Mouse (Mus musculus): ENCODE measurements around the gene Rheb. TPM values are rescaled to one million over a fixed set of nuclear protein-coding genes. Genes with fewer than 3 reads are reported as not detected.
"Not testable (repeated sequence)": the region's sequence is repeated elsewhere in the genome, so short reads cannot be mapped to it uniquely, and the experiment has no call there.

Rheb gene
- total RNA-seq, 2 experiments from 2014 or later: 111 to 117 TPM

DNA sequence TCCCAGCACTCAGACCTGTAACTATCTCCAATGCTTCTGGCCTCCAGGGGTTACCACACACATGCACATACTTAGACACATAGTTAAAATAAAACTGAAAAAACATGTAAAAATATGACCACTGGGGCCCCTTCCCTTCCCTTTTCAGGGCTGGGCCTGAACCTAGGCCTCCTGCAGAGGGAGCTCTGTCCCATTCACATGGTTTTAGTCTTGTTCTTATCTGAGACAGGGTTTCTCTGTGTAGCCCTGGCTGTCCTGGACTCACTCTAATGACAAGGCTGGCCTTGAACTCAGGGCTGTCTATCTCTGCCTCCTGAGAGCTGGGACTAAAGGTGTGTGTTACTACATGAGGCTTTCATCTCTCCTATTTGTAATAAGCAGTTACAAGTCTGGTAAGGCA is 42.0 kb downstream of the Rheb start:
- no peak for DNase-seq (ENCODE audit: low spot score in 2 of 2)

DNA sequence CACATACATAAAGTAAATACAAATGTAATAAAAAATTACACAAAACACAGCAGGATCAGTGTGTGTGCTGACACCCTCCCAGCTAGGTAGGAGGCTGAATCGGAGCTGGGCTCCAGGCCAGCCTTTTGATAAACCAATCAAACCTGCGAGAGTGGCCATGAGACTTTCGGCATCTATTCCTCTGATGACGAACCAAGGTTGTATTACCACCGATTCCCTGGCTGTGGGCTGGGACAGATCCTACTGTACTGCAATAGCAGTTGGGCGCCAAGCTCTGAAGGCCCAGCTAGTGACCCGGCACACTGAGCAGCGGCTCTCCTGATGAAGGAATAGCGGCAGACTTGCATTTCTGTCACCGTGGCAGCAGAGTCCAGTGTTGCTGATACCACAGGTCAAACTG is 43.8 kb downstream of the Rheb start:
- no peak for DNase-seq (ENCODE audit: low spot score in 2 of 2)

DNA sequence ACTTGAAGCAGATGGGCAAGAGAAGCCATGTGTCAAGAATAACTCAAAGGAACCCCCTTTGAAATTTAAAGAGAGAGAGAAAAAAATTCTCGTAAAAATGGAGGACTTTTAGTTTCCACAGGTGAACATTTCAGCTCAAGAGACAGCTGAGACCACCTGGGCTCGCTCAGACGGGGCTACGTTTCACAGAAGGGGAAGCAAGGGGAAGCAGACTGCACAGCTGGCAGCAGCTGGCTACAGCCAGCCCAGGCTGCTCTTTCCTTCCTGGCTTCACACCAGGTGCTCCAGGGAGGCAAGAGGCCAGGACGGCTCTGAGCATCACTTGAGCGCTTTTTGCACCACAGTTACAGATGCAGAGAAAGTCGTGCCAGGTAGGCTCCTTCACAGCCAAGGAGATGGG is 44.6 kb downstream of the Rheb start:
- DNase-seq (ENCODE audit: low spot score in 2 of 2): no peak

DNA sequence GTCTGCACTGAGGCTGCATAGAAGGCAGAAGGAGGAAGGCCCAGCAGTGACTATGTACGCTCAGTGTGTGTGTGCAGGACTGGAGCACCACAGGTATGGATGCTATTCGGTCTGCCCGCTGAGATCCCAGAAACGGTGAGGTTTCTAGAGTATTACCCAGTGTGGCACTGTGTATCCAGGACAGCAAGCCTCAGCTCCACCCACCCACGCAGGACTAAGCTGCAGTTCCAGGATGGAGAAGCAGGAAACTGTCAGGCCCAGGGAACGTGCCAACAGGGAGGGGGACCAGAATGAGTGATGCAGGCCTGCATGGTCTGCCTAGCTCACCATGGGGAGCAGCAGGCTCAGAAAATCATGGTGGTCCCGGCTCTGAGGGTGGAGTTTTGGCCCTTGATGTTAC is 49.5 kb downstream of the Rheb start:
- DNase-seq (ENCODE audit: low spot score in 2 of 2): no peak

DNA sequence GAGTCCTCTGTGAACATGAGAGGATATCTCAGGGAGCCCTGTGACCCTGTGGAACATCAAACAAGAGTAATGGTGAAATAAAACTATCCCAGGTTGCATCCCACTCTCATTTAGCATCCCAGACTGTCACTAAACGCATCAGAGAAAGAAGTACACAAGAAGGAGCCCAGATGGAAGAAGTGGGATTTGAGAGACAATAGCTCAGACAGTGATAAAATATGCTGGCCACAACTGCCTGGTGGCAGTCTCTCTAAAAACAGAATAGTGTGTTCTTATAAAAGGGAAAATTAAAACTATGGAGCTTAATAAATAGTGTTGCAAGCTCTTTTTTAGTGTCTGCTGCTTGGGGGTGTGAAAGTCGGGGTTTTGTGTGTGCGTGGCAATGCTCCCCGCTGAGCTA is 59.5 kb downstream of the Rheb start:
- DNase-seq (ENCODE audit: low spot score in 2 of 2): no peak

DNA sequence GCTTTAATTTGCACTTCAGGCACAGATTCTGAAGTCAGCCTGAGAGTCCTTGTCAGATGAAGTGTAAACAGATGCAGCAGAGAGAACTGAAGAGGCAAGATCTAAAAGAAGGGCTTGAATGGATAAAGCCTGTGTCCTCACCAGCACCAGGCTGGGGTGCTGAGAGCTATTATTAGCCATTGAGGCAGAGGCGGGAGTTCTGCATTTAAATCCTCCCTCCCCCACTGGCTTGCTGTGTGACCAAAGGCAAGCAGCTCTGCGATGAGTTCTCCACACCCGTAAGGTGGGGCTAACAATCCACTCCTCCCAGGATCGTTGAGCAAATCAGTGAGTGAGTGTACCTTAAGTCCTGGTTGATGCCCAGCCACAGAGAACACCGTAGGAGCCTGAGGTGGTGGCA is 61.4 kb downstream of the Rheb start:
- no peak for DNase-seq (ENCODE audit: low spot score in 2 of 2)

DNA sequence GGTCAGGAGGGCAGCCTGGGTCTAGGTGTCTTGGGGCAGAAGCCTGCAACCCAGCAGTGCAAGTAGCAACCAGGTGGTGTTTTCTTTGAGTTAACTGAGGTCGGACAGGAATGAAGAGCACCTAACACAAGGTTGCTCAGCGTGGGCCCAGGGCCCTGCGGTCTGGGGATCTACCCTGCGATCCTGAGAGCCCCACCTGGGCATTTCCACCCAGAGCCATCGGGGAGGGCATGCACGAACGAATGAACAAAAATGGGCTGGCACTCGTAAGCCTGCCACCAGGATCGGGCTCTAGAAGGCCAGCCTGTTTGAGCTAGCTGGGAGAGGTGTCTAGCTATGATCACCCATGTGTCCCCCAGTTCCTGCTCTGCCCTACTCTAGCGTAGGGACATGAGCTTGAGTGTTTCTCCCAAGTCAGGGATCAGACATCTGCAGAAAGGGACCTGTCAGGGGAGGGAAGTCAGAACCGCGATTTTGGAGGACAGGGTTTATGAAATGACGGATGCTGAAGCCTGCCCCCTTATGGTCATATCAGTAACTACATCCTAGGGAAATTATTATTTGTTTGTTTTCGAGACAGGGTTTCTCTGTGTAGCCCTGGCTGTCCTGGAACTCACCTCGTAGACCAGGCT is 62.4 kb downstream of the Rheb start:
- DNase-seq (ENCODE audit: low spot score in 2 of 2): no peak

DNA sequence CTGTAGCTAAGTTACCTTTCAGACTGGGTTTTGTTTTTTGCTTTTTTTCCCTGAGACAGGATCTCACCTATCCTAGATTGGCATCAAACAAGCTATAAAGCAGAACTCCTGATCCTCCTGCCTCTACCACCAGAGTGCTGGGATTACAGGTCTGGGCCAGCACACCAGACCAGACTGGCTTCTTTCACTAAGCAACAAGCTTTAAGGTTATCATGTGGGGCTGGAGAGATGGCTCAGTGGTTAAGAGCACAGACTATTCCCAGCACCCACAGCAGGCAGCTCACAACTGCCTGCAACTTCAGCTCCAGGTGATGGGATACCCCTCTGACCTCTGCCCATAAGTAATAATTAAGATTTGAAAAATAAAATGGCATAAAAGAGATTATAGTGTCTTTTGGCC is 63.1 kb downstream of the Rheb start:
- DNase-seq (ENCODE audit: low spot score in 2 of 2): no peak

DNA sequence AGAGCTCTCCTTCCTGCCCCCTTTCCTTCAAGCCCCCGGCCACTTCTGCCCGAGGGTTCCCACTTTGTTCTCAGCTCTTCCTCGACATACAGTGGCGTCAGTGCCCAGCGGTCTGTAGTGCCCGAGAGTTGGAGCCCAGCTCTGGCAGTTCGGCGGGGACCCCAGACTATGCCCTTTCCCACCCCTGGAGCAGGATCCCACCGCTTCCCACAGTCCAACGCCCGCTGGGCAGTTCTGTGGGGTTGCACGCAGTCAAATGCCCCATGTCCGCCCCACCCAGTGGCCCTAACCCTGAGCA is 63.6 kb downstream of the Rheb start:
- no peak for DNase-seq (ENCODE audit: low spot score in 2 of 2)

DNA sequence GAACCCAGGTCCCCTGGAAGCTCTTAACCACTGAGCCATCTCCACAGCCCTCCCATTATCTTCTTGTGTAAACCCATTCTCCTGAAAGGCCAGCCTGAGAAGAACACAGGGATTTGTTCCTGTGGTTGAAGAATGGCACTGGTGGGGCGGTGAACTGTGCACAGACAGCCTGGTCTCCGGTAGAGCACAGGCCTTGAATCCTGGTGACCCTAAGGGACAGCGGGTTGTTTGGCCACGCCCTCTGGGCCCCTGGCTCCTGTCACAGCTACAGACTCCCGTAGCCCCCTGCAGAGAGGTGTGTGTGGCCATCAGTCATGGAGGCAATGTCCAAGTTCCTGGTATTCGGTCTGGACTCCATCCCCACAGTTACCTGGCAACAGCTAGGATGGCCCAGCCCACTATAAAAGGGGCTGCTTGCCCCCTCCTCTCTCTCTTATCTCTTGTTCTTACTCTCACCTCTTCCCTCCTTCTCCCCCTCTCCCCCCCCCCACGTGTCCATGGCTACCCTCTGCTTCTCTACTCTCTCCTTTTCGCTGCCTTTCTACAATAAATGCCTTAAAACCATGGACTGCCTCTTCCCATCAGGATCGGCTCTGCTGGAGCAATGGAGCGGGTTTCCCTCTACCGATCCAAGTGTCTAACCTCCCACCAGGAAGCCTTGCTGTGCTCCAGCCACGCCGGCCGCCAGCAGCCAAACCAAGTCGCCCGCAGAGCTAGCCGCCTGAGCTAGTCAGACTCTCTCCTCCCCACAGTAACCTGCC is 64.2 kb downstream of the Rheb start:
- DNase-seq (ENCODE audit: low spot score in 2 of 2): no peak

DNA sequence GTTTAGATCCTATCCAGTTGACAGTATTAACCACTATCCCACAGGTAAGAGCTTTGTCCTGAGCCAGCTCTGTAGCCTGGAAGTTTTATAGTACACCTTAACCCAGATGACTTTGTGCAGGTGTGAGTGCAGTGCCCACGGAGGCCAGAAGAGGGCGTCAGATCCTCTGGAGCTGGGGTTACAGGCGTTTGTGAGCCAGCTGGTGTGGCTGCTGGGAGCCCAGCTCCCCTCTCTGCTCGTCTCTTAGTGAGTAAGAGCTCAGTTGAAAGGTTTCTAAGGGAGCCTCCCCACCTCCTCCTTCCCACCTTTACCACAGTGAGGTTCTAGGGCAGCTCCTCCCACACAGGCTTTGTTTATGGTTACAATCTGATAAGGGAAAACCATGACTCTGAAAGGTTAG is 65.7 kb downstream of the Rheb start:
- DNase-seq (ENCODE audit: low spot score in 2 of 2): no peak

DNA sequence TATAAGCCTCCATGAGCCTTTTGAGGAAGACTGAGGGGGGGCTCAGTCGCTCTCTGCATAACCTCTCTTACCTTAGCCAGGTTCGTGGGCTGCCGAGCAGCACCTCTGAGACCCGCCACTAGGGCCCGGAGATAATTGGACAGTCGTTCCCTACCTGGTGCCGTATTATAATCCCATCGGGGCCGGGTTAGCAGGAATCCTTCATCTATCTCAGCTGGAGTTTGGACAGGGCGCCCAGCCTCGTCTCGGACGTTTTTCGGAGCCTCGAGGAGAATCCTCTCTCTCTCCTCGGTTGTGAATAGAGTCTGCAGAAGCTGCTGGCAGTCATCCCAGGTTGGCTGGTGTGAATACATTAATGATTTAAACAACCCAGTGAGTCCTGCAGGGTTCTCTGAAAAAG is 67.9 kb downstream of the Rheb start:
- DNase-seq (ENCODE audit: low spot score in 2 of 2): not testable (repeated sequence)

DNA sequence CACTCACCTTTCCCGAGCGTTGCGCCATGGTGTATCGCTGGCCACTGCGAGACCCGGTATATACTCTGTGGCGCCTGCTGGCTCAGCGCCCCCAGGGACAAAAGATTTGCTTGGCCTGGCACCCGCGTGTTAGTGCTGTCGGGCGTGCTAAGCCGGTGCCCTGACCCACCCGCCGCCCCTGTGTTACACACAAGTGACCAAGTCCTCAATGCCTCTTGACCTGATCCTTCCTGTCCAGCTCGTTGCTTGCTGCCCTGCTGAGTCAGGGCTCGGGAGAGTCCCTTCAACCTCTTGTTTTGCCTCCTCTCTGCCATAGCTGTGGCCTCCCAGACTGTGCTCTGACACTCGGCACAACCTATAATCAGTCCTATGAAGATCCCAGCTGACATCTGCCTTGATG is 84.6 kb downstream of the Rheb start, which contains the start of gene Crygn:
Gene Crygn, minus strand, starts transcription at position 193 of the 400 bp plus-strand sequence.
- no peak for DNase-seq (ENCODE audit: low spot score in 2 of 2)

DNA sequence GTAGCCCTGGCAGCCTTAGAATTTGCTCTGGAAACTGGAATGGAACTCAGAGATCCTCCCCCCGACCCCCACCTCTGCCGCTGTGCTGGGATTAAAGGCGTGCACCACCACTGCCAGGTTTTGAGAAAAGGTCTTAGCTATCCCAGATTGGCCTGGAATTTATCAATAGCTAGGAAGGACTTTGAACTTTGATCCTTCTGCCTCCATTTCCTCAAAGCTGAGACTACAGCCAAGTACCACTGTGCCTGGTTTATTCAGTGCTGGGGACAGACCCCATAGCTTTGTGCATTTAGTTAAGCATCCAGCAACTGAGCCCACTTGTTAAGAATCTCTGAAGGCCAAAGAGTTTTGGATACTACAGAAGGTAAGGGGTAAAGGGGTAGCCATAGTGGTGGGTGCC is 85.5 kb downstream of the Rheb start:
- no peak for DNase-seq (ENCODE audit: low spot score in 2 of 2)

Other genes starting within 250 kb of the Rheb start
- gene Smarcd3, start 218.2 kb downstream of the Rheb start, total RNA-seq (2021): 100 to 1,000 TPM; 112 to 113 TPM
- gene Nub1, start 157.1 kb downstream of the Rheb start, total RNA-seq (2021): 10 to 100 TPM; 66.5 to 67.0 TPM
- gene Wdr86, start 111.9 kb downstream of the Rheb start, total RNA-seq (2021): 1 to 10 TPM; 1.1 to 4.7 TPM
- 1 to 10 TPM; 2.3 to 3.3 TPM for gene Crygn, start 84.6 kb downstream of the Rheb start, total RNA-seq (2021)

Measured in layer of hippocampus, postnatal 14 days (tissue).